Mouse (Mus musculus): ENCODE results near the gene Olfr1425. TPM values are rescaled to one million over a fixed set of nuclear protein-coding genes. Genes with fewer than 3 reads are reported as not detected.

The Olfr1425 gene
- polyA plus RNA-seq, 1 experiment from 2014 or later = not detected

DNA sequence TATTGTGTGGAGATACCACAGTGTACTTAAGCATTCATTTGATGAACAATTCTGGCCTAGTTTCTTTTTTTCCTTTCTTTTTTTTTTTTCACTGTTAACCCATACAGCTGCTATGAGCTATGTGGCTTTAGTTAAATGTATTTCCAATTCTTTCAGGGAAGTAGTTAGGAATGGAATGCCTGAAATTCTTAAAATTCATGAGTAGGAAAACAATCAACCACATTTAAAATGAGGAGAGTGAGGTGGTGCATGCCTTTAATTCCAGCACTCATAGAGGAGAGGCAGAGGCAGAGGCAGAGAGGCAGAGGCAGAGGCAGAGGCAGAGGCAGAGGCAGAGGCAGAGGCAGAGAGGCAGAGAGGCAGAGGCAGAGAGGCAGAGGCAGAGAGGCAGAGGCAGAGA, 39.8 kb downstream of the Olfr1425 start:
- no peaks in the 10 kb centered on the region for H3K27me3 ChIP-seq (replicated peaks; ENCODE audit: low read depth, poor library complexity, severe bottlenecking)
- no peak overlapping the region for H3K27ac ChIP-seq (replicated peaks)
- no peaks in the 10 kb centered on the region for H3K36me3 ChIP-seq (replicated peaks)
- no peak overlapping the region for H3K4me3 ChIP-seq
- no peaks in the 10 kb centered on the region for H3K9me3 ChIP-seq
- DNase-seq (ENCODE audit: low spot score) = no peak
- no peaks in the 10 kb centered on the region for H3K4me1 ChIP-seq

DNA sequence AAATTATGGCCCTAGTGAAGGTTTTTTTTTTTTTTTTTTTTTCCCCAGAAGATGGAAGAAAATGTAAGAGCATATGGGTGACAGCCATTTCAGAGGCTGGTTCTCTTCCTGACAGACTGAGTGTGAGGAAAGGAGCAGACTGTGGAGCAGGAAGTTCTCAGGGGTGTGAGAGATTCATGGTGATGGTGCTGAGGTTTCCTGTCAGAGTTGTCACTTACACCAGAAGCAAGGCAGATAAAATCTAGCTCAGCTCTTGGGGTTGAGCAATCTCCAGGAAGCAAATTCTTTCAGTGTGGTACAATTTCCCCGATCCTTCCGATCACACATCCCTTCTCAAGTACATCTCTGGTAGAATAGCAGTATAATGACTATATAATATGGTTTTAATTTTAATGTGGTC, 50.9 kb downstream of the Olfr1425 start:
- Histone ChIP-seq H3K4me3 (no peak overlapping the region), H3K27ac (replicated peaks) (no peak overlapping the region), H3K36me3 (replicated peaks) (no peaks in the 10 kb centered on the region), H3K4me1 (no peaks in the 10 kb centered on the region), H3K9me3 (no peaks in the 10 kb centered on the region), H3K27me3 (replicated peaks; ENCODE audit: low read depth, poor library complexity, severe bottlenecking) (no peaks in the 10 kb centered on the region)
- DNase-seq (ENCODE audit: low spot score) = no peak
- WGBS = 85% methylated on average over 2 of the region's 2 CpGs

DNA sequence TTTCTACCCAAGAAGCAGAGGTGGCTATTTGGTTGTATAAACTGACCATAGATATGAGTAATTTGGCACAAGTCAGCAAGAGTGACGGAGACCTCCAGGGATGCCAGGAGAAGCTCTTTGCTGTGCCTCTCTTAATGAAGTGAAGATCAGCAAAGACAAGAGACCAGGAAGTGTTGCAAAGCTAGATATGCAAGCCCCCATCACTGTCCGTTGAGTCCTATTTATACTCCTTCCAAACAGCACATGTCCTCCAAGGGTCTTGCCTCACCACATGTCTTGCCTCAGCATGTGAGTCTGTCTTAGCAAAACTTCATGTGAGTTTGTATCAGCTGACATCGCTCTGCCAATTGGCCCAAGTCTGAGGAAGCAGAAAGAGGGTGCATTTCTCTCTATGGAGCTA, 52.2 kb downstream of the Olfr1425 start:
- Histone ChIP-seq H3K27me3 (replicated peaks; ENCODE audit: low read depth, poor library complexity, severe bottlenecking) (no peaks in the 10 kb centered on the region), H3K36me3 (replicated peaks) (no peaks in the 10 kb centered on the region), H3K4me1 (no peaks in the 10 kb centered on the region), H3K9me3 (no peaks in the 10 kb centered on the region), H3K4me3 (no peak overlapping the region), H3K27ac (replicated peaks) (no peak overlapping the region)
- 90% methylated on average over 3 of the region's 3 CpGs for WGBS
- no peak for DNase-seq (ENCODE audit: low spot score)

DNA sequence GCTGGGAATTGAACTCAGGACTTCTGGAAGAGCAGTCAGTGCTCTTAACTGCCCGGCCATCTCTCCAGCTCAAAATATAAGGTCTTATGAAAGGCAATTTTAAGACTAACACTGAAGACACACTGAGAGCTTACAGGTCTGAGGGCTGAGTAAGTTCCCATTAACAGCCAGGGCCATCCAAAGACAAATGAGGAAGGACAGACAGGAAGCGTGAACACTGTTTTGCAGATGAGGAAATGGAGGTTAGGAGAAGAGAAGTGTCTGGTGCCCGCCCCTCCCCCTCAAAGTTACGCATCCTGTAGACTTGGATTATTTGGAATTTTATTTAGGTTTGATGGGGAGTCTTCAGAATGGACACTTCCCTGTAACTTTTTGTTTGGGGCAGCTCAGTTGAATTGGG, 53.4 kb downstream of the Olfr1425 start:
- no peaks in the 10 kb centered on the region for H3K27me3 ChIP-seq (replicated peaks; ENCODE audit: low read depth, poor library complexity, severe bottlenecking)
- no peak for DNase-seq (ENCODE audit: low spot score)
- no peak overlapping the region for H3K27ac ChIP-seq (replicated peaks)
- 87% methylated on average over 4 of the region's 4 CpGs for WGBS
- H3K36me3 ChIP-seq (replicated peaks) = no peaks in the 10 kb centered on the region
- no peaks in the 10 kb centered on the region for H3K4me1 ChIP-seq
- no peak overlapping the region for H3K4me3 ChIP-seq
- no peaks in the 10 kb centered on the region for H3K9me3 ChIP-seq

Other genes with a start within 250 kb of the Olfr1425 start
- gene Olfr1417, start 238.5 kb downstream of the Olfr1425 start, polyA plus RNA-seq (2016; fragmentation: Nextera tagmentation; extraction: Ambion mirVana) = not detected in 2 replicates
- gene Olfr1418, start 216.7 kb downstream of the Olfr1425 start, polyA plus RNA-seq (2016; fragmentation: Nextera tagmentation; extraction: Ambion mirVana) = not detected in 2 replicates
- gene Olfr1419, start 202.6 kb downstream of the Olfr1425 start, polyA plus RNA-seq (2016; fragmentation: Nextera tagmentation; extraction: Ambion mirVana) = not detected in 2 replicates
- gene Olfr1420, start 191.2 kb downstream of the Olfr1425 start, polyA plus RNA-seq (2016; fragmentation: Nextera tagmentation; extraction: Ambion mirVana) = not detected in 2 replicates
- 23.4 and 23.6 TPM in 2 replicates for gene Patl1, start 165.3 kb downstream of the Olfr1425 start, polyA plus RNA-seq (2016; fragmentation: Nextera tagmentation; extraction: Ambion mirVana)
- gene Osbp, start 111.8 kb downstream of the Olfr1425 start, polyA plus RNA-seq (2016; fragmentation: Nextera tagmentation; extraction: Ambion mirVana) = 2.8 and 3.5 TPM in 2 replicates
- 0.04 and 0.09 TPM in 2 replicates for gene Olfr1423, start 36.4 kb downstream of the Olfr1425 start, polyA plus RNA-seq (2016; fragmentation: Nextera tagmentation; extraction: Ambion mirVana)
- gene Olfr1424, start 15.0 kb downstream of the Olfr1425 start, polyA plus RNA-seq (2016; fragmentation: Nextera tagmentation; extraction: Ambion mirVana) = not detected in 2 replicates
- gene Olfr1426, start 14.3 kb upstream of the Olfr1425 start, polyA plus RNA-seq (2016; fragmentation: Nextera tagmentation; extraction: Ambion mirVana) = not detected in 2 replicates
- gene Olfr1427, start 25.6 kb upstream of the Olfr1425 start, polyA plus RNA-seq (2016; fragmentation: Nextera tagmentation; extraction: Ambion mirVana) = not detected in 2 replicates
- gene Olfr1428, start 38.2 kb upstream of the Olfr1425 start, polyA plus RNA-seq (2016; fragmentation: Nextera tagmentation; extraction: Ambion mirVana) = not detected in 2 replicates
- gene Olfr76, start 45.5 kb upstream of the Olfr1425 start, polyA plus RNA-seq (2016; fragmentation: Nextera tagmentation; extraction: Ambion mirVana) = not detected in 2 replicates
- not detected in 2 replicates for gene Olfr1555-ps1, start 92.4 kb upstream of the Olfr1425 start, polyA plus RNA-seq (2016; fragmentation: Nextera tagmentation; extraction: Ambion mirVana)
- gene Olfr1431, start 122.9 kb upstream of the Olfr1425 start, polyA plus RNA-seq (2016; fragmentation: Nextera tagmentation; extraction: Ambion mirVana) = not detected in 2 replicates
- gene Olfr1432, start 154.9 kb upstream of the Olfr1425 start, polyA plus RNA-seq (2016; fragmentation: Nextera tagmentation; extraction: Ambion mirVana) = not detected in 2 replicates
- gene Olfr262, start 163.9 kb upstream of the Olfr1425 start, polyA plus RNA-seq (2016; fragmentation: Nextera tagmentation; extraction: Ambion mirVana) = not detected in 2 replicates
- gene Olfr235, start 183.3 kb upstream of the Olfr1425 start, polyA plus RNA-seq (2016; fragmentation: Nextera tagmentation; extraction: Ambion mirVana) = not detected in 2 replicates
- not detected in 2 replicates for gene Olfr1434, start 202.1 kb upstream of the Olfr1425 start, polyA plus RNA-seq (2016; fragmentation: Nextera tagmentation; extraction: Ambion mirVana)
- not detected in 2 replicates for gene Olfr1436, start 221.4 kb upstream of the Olfr1425 start, polyA plus RNA-seq (2016; fragmentation: Nextera tagmentation; extraction: Ambion mirVana)
- gene Olfr1437, start 247.4 kb upstream of the Olfr1425 start, polyA plus RNA-seq (2016; fragmentation: Nextera tagmentation; extraction: Ambion mirVana) = not detected in 2 replicates